Mouse (Mus musculus) left cerebral cortex, postnatal 25 days (tissue): ENCODE measurements around the gene Sri. TPM values are rescaled to one million over a fixed set of nuclear protein-coding genes. Genes with fewer than 3 reads are reported as not detected.

ENCODE experiments used
- DNase-seq, 2 experiments: peaks; one replicate each; pipeline ENCODE4 v3.0.0; 2022; ENCODE audit warnings: low spot score in 2 of 2, mixed read lengths in 1 of 2
- intact Hi-C: fragments of 180-260 bp; cut with DNase I; formaldehyde crosslinking; loops from one replicate; pipeline ENCODE4 v1.15.1; 2025
- total RNA-seq, 2 experiments: library from RNA; stranded (reverse); gene quantifications; 2 replicates each; pipeline ENCODE4 v1.2.3; 2021

The Sri gene
- total RNA-seq, 2 experiments from 2014 or later = 101 to 102 TPM

DNA sequence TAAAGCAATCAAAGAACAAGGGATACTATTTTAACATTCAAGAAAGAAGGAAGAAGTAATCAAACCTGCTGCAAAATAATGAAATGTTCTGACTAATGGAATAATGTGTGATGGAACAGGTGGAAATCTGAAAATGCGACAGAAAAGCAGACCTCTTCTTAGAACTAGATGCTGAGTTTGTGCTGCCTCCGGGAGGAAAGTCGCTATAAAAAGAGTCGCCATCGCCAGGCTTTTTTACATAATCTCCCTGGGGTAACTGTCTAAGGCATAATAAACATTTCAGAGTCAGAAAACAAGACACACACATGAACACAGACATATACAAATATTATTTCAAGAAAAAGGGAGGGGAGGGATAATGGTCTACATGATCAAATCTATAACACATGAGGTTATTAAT, 49.0 kb downstream of the Sri start:
- intact Hi-C loops = no loop called here
- DNase-seq = peak in 1 of 2 experiments; percentile 49

DNA sequence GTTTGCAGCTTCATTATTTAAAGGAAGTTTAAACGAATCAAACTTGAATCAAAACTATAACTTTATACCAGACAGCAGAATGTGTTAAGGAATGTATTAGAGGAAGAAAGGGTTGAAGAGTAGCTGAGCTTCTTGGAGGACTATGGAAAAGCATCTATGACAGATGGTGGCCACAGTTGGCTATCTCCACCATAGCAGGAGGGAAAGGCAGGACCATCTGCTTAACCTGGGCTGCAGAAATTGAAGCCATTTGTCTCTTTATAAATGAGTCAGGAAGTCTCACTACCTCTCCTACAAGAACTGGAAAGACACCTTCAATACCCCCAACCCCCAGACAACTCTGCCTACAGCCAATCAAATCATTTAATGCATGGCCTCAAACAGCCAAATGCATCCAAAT, 49.8 kb downstream of the Sri start:
- DNase-seq = peak in 1 of 2 experiments; percentile 44
- intact Hi-C loops = no loop called here

DNA sequence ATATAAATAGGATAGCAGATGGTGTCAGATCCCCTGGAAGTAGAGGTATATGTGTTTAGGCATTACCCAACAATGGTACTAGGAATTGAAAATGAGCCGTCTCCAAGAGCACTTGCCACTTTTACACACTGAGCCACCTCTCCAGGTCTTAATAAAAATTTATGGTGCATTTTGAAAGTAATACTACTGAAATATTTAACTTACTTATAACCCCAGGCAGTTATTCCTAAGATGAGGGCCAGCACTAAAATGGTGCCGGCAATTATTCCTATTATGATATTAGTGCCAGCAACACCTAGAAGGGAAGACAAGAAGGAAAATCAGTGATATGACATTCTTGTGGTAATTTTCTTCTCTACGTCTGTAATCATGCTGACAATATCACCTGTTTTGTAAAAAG, 65.8 kb downstream of the Sri start:
- DNase-seq = no peak
- intact Hi-C loops = no loop called here

DNA sequence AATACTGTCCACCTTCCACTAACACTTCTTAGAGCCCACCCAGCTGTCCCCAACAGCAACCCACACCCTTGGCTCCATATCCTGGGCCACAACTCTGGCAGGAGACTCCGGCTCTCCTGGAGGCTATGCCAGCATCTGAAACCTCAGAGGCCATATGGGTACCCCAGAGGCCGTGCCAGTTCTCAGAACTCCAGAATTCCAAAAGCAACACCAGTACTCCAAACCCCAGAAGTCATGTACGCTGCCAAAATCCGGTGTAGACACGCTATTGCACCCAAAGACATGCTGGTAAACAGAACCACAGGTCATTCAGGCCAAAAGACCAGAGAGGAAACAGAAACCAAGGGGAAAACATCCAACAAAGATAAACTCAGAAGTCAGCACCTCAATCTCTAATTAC, 66.4 kb downstream of the Sri start:
- DNase-seq = no peak
- intact Hi-C loops = no loop called here

DNA sequence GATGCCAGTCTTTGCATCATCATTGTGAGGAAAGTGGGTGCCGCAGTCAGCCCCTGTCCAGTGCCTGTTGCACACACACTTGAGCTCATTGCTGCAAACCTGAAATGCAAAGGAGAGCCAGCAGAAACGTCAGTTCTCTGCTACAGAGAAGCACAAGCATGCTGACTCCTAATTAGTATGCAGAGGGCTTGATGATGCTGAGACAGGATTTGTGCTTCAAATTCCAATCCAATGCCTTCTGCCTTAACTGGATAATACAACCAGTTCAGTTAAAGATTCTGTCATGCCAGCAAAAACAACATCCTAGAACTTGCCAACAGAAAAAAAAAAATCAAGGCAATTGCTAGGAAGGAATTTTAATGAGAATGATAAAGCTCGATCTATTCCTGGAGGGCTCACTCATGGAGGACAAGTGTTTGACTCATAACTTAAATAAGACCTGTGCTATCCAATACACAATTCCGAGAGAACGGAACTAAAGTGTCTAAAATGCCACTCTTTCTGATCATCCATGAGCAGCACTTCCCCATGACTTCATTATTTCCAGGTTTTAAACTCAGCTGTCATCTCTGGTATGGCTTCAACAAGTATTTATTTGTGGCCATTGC, 70.8 kb downstream of the Sri start:
- peak in 1 of 2 experiments; percentile 46 for DNase-seq
- intact Hi-C loops = no loop called here

Other genes starting within 250 kb of the Sri start
- gene Steap4, start 85.6 kb upstream of the Sri start, total RNA-seq = under 1 TPM; 0.32 to 0.43 TPM